In the genomic region with DNA sequence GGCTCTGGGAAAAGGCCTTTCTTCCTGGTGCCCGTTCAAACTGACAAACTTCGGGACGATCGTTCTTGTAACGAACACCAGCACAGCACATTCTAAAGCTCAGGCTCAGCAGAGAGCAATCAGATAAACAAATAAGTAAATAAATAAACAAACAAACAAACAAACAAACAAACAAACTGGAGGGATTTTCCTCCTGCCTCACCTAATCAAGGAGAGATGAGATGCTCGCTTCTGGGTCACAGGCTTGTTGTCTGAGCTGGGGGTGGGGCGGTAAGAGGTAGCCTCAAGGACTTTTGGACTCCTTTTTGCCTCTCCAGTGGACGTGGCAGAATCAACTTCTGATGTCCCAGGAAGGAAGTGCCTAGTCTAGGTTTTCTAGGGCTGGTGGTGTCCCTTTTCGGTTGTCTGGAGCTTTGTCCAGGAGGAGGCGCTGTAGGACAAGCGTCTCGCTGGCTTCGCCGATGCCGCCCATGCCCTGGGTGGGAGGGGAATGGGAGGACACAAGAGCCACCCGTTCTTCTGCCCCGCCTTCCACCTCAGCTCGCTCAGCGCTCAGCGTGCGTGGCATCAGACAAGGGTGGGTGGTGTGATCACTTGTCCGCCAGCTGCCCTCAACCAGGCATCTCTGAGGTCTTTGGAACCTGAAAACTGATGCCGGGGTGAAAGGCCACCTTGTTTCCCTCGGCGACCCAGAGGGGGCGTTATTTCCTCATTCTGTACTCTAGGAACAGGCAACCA, we compare ENCODE assay signal across 8 mouse cellular contexts. TPM values are rescaled to one million over a fixed set of nuclear protein-coding genes. Genes with fewer than 3 reads are reported as not detected.
DNase-seq lines count a peak whose midpoint lies in the region; ATAC-seq and TF ChIP-seq lines count a peak whose summit lies in the region.

No protein-coding gene starts in this region.

- H3K27ac ChIP-seq in embryonic facial prominence, embryonic 15.5 days (replicated peaks): no peak overlapping the region
- H3K27ac ChIP-seq in heart, embryonic 12.5 days (ENCODE audit: poor library complexity, severe bottlenecking): no peak overlapping the region
- H3K27ac ChIP-seq in kidney, embryonic 15.5 days: peak overlapping the region; percentile 96
- H3K27ac ChIP-seq in limb, embryonic 15.5 days: no peak overlapping the region

- peak; percentile 71 for DNase-seq in CD4-positive helper T cell, adult 2 months (ENCODE audit: low read depth, low spot score)
- peak; percentile 95 to 96 for DNase-seq in adrenal gland, postnatal 36 days
- peak; percentile 98 for DNase-seq in testis, postnatal 10 days (ENCODE audit: low spot score)

- no peak for TF ChIP-seq POLR2A in myocyte (IDR thresholded peaks at IDR 0.05; ENCODE audit: insufficient read length, low read depth)

- peaks cover 93% of the 10 kb centered on the region for H3K27me3 ChIP-seq in embryonic facial prominence, embryonic 15.5 days
- peaks cover 96% of the 10 kb centered on the region for H3K27me3 ChIP-seq in heart, embryonic 12.5 days (replicated peaks)
- no peaks in the 10 kb centered on the region for H3K27me3 ChIP-seq in kidney, embryonic 15.5 days
- peaks cover 97% of the 10 kb centered on the region for H3K27me3 ChIP-seq in limb, embryonic 15.5 days
- H3K27me3 ChIP-seq in myocyte (ENCODE audit: control insufficient read depth, insufficient read depth, insufficient read length): peaks cover 31% of the 10 kb centered on the region

- peaks cover 11% of the 10 kb centered on the region for H3K4me1 ChIP-seq in embryonic facial prominence, embryonic 15.5 days
- peaks cover 13% of the 10 kb centered on the region for H3K4me1 ChIP-seq in heart, embryonic 12.5 days (replicated peaks)
- peaks cover 61% of the 10 kb centered on the region for H3K4me1 ChIP-seq in kidney, embryonic 15.5 days
- H3K4me1 ChIP-seq in limb, embryonic 15.5 days: peaks cover 25% of the 10 kb centered on the region

- no peak overlapping the region for H3ac ChIP-seq in myocyte (ENCODE audit: control insufficient read depth, insufficient read length)

- H3K36me3 ChIP-seq in embryonic facial prominence, embryonic 15.5 days: no peaks in the 10 kb centered on the region
- H3K36me3 ChIP-seq in heart, embryonic 12.5 days: no peaks in the 10 kb centered on the region
- H3K36me3 ChIP-seq in kidney, embryonic 15.5 days: no peaks in the 10 kb centered on the region
- H3K36me3 ChIP-seq in limb, embryonic 15.5 days: no peaks in the 10 kb centered on the region
- H3K36me3 ChIP-seq in myocyte (ENCODE audit: control insufficient read depth, insufficient read depth): no peaks in the 10 kb centered on the region

- WGBS in embryonic facial prominence, embryonic 15.5 days: 3% methylated on average over 26 of the region's 26 CpGs
- WGBS in heart, embryonic 12.5 days: 5% methylated on average over 26 of the region's 26 CpGs
- 3% methylated on average over 26 of the region's 26 CpGs for WGBS in kidney, embryonic 15.5 days
- 5% methylated on average over 26 of the region's 26 CpGs for WGBS in limb, embryonic 15.5 days

- ATAC-seq in embryonic facial prominence, embryonic 15.5 days (ENCODE audit: insufficient number of reproducible peaks, low FRiP score, low TSS enrichment, low read depth): peak; percentile 78; the same call in 1 of the 2 replicates
- peak; percentile 45; the same call in 1 of the 2 replicates for ATAC-seq in heart, embryonic 12.5 days (ENCODE audit: insufficient number of reproducible peaks, low FRiP score)
- ATAC-seq in kidney, embryonic 15.5 days (replicated peaks; ENCODE audit: low FRiP score): peak; percentile 77
- ATAC-seq in limb, embryonic 15.5 days (ENCODE audit: insufficient number of reproducible peaks, low FRiP score, low TSS enrichment, low read depth): peak; percentile 76

- H3K9me3 ChIP-seq in embryonic facial prominence, embryonic 15.5 days (replicated peaks): no peaks in the 10 kb centered on the region
- H3K9me3 ChIP-seq in heart, embryonic 12.5 days (replicated peaks): no peaks in the 10 kb centered on the region
- H3K9me3 ChIP-seq in kidney, embryonic 15.5 days (replicated peaks): no peaks in the 10 kb centered on the region
- H3K9me3 ChIP-seq in limb, embryonic 15.5 days: no peaks in the 10 kb centered on the region

- no peaks in the 10 kb centered on the region for H3K79me2 ChIP-seq in myocyte (ENCODE audit: control insufficient read depth, insufficient read depth)

- peak overlapping the region; percentile 46 for H3K4me2 ChIP-seq in embryonic facial prominence, embryonic 15.5 days (replicated peaks)
- H3K4me2 ChIP-seq in heart, embryonic 12.5 days: peak overlapping the region; percentile 67
- H3K4me2 ChIP-seq in kidney, embryonic 15.5 days: peak overlapping the region; percentile 75
- peak overlapping the region; percentile 49 for H3K4me2 ChIP-seq in limb, embryonic 15.5 days
- peak overlapping the region; percentile 48 for H3K4me2 ChIP-seq in myocyte (ENCODE audit: low read depth)

- peak overlapping the region; percentile 22 for H3K4me3 ChIP-seq in embryonic facial prominence, embryonic 15.5 days (replicated peaks)
- H3K4me3 ChIP-seq in heart, embryonic 12.5 days: peak overlapping the region; percentile 35
- peak overlapping the region; percentile 95 for H3K4me3 ChIP-seq in kidney, embryonic 15.5 days (replicated peaks)
- peak overlapping the region; percentile 29 for H3K4me3 ChIP-seq in limb, embryonic 15.5 days
- no peak overlapping the region for H3K4me3 ChIP-seq in myocyte

- no peak overlapping the region for H3K9ac ChIP-seq in embryonic facial prominence, embryonic 15.5 days
- no peak overlapping the region for H3K9ac ChIP-seq in heart, embryonic 12.5 days
- peak overlapping the region; percentile 99; the same call in 1 of the 2 replicates for H3K9ac ChIP-seq in kidney, embryonic 15.5 days
- H3K9ac ChIP-seq in limb, embryonic 15.5 days: no peak overlapping the region

TF ChIP-seq in myocyte, 11 proteins besides CTCF, POLR2A, EP300 and RAD21:
- TF ChIP-seq E2F4 (IDR thresholded peaks at IDR 0.05; ENCODE audit: insufficient read depth) (no peak), MYOD1 (IDR thresholded peaks at IDR 0.05; ENCODE audit: control insufficient read depth in 1 of 3, insufficient read length in 2 of 3, low read depth in 2 of 3) (no peak), USF1 (IDR thresholded peaks at IDR 0.05; ENCODE audit: low read depth) (no peak), SRF (IDR thresholded peaks at IDR 0.05; ENCODE audit: control insufficient read depth, insufficient read length, low read depth) (no peak), REST (IDR thresholded peaks at IDR 0.05; ENCODE audit: insufficient read depth, insufficient read length) (no peak), TCF3 (IDR thresholded peaks at IDR 0.05; ENCODE audit: insufficient read length, low read depth) (no peak)

RNA-seq across cellular contexts. Expression of a gene that starts 3.9 kb away (rescaled TPM):
- total RNA-seq in adrenal gland, postnatal 36 days (2021): 10 to 100 TPM; 13.6 to 15.5 TPM
- 0.35 and 0.62 TPM in 2 replicates for polyA plus RNA-seq in embryonic facial prominence, embryonic 15.5 days (2015; fragmentation: Nextera tagmentation; extraction: Ambion mirVana)
- 0.19 TPM in 1 of 2 replicates, not detected in the other for polyA plus RNA-seq in heart, embryonic 12.5 days (2016; fragmentation: Nextera tagmentation; extraction: Ambion mirVana)
- 5.6 and 5.8 TPM in 2 replicates for polyA plus RNA-seq in kidney, embryonic 15.5 days (2015; fragmentation: Nextera tagmentation; extraction: Ambion mirVana)
- polyA plus RNA-seq in limb, embryonic 15.5 days (2015; fragmentation: Nextera tagmentation; extraction: Ambion mirVana): 0.29 and 0.66 TPM in 2 replicates
- not detected for polyA plus RNA-seq in myocyte (2012; fragmentation: generic; extraction: Trizol)

RNA-seq across cellular contexts. Expression of a gene that starts 3.9 kb away (rescaled TPM):
- total RNA-seq in adrenal gland, postnatal 36 days (2021): under 1 TPM; 0.17 to 0.36 TPM
- 1.9 and 2.6 TPM in 2 replicates for polyA plus RNA-seq in embryonic facial prominence, embryonic 15.5 days (2015; fragmentation: Nextera tagmentation; extraction: Ambion mirVana)
- polyA plus RNA-seq in heart, embryonic 12.5 days (2016; fragmentation: Nextera tagmentation; extraction: Ambion mirVana): 2.5 and 3.1 TPM in 2 replicates
- polyA plus RNA-seq in kidney, embryonic 15.5 days (2015; fragmentation: Nextera tagmentation; extraction: Ambion mirVana): 15.2 and 15.9 TPM in 2 replicates
- polyA plus RNA-seq in limb, embryonic 15.5 days (2015; fragmentation: Nextera tagmentation; extraction: Ambion mirVana): 0.55 and 0.65 TPM in 2 replicates
- not detected for polyA plus RNA-seq in myocyte (2012; fragmentation: generic; extraction: Trizol)

RNA-seq across cellular contexts. Expression of a gene that starts 10.9 kb away (rescaled TPM):
- total RNA-seq in adrenal gland, postnatal 36 days (2021): 1 to 10 TPM; 1.6 to 2.0 TPM
- polyA plus RNA-seq in embryonic facial prominence, embryonic 15.5 days (2015; fragmentation: Nextera tagmentation; extraction: Ambion mirVana): 0.09 and 0.40 TPM in 2 replicates
- polyA plus RNA-seq in heart, embryonic 12.5 days (2016; fragmentation: Nextera tagmentation; extraction: Ambion mirVana): 0.08 TPM in 1 of 2 replicates, not detected in the other
- polyA plus RNA-seq in kidney, embryonic 15.5 days (2015; fragmentation: Nextera tagmentation; extraction: Ambion mirVana): 1.7 and 2.3 TPM in 2 replicates
- 0.08 and 0.11 TPM in 2 replicates for polyA plus RNA-seq in limb, embryonic 15.5 days (2015; fragmentation: Nextera tagmentation; extraction: Ambion mirVana)
- polyA plus RNA-seq in myocyte (2012; fragmentation: generic; extraction: Trizol): not detected

RNA-seq across cellular contexts. Expression of a gene that starts 11.3 kb away (rescaled TPM):
- 10 to 100 TPM; 23.9 to 35.9 TPM for total RNA-seq in adrenal gland, postnatal 36 days (2021)
- polyA plus RNA-seq in embryonic facial prominence, embryonic 15.5 days (2015; fragmentation: Nextera tagmentation; extraction: Ambion mirVana): 6.4 and 8.0 TPM in 2 replicates
- 0.10 and 0.37 TPM in 2 replicates for polyA plus RNA-seq in heart, embryonic 12.5 days (2016; fragmentation: Nextera tagmentation; extraction: Ambion mirVana)
- 36.4 and 40.8 TPM in 2 replicates for polyA plus RNA-seq in kidney, embryonic 15.5 days (2015; fragmentation: Nextera tagmentation; extraction: Ambion mirVana)
- 5.9 and 7.3 TPM in 2 replicates for polyA plus RNA-seq in limb, embryonic 15.5 days (2015; fragmentation: Nextera tagmentation; extraction: Ambion mirVana)
- polyA plus RNA-seq in myocyte (2012; fragmentation: generic; extraction: Trizol): not detected

RNA-seq across cellular contexts. Expression of a gene that starts 18.1 kb away (rescaled TPM):
- total RNA-seq in adrenal gland, postnatal 36 days (2021): 1 to 10 TPM; 3.8 to 4.1 TPM
- 2.8 and 4.5 TPM in 2 replicates for polyA plus RNA-seq in embryonic facial prominence, embryonic 15.5 days (2015; fragmentation: Nextera tagmentation; extraction: Ambion mirVana)
- 0.08 TPM in 1 of 2 replicates, not detected in the other for polyA plus RNA-seq in heart, embryonic 12.5 days (2016; fragmentation: Nextera tagmentation; extraction: Ambion mirVana)
- 38.1 and 40.7 TPM in 2 replicates for polyA plus RNA-seq in kidney, embryonic 15.5 days (2015; fragmentation: Nextera tagmentation; extraction: Ambion mirVana)
- polyA plus RNA-seq in limb, embryonic 15.5 days (2015; fragmentation: Nextera tagmentation; extraction: Ambion mirVana): 7.1 TPM in 2 replicates
- polyA plus RNA-seq in myocyte (2012; fragmentation: generic; extraction: Trizol): not detected
